Mouse (Mus musculus): Measurements from ENCODE around the gene Hnf4a. TPM values are rescaled to one million over a fixed set of nuclear protein-coding genes. Genes with fewer than 3 reads are reported as not detected.

The Hnf4a gene
- polyA plus RNA-seq, 1 experiment from 2014 or later = not detected

DNA sequence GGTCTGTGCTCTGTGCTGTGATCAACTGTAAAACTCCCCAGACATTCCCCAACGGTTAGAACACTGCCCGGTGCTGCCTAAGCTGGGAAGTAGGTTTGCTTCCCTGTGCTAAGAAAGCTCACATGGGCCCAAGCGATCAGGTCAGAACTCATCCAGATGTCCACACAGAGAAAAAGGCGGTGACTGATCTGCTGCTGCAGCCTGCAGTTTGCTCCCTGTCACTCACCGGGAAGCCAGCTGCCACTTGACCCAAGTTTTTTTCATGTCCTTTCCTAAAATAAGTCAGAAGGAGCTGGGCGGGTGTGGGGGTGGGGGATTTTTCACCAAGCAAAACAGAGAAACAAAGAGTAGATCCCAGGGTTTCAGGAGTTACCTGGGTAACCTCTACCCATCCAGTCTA, 42.0 kb upstream of the Hnf4a start:
- no peak overlapping the region for H3K9ac ChIP-seq

DNA sequence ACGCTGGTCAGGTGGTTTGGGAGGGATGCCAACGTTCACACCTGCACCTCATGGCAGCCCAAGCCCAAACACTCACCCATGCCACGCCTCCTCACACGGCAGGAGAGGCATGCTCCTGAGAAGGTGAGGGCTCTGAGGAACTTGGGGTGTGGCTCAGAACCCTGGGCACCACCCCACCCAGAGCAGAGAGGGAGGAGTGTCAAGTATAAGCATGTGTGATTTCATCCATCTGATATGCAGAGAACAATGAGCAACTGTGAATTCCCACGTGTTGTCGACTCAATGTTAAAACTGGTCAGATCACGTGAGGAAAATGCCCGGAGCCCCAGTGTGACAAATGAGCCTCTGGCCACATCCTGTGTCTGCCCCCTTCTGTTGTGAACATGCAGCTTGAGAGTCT, 39.8 kb upstream of the Hnf4a start:
- 85% methylated on average over 8 of the region's 8 CpGs for WGBS
- peaks cover 48% of the 10 kb centered on the region for H3K36me3 ChIP-seq (replicated peaks; ENCODE audit: control insufficient read depth, insufficient read depth)
- ATAC-seq (ENCODE audit: low FRiP score) (no peak), DNase-seq (ENCODE audit: low spot score) (no peak)
- no peak overlapping the region for H3K9ac ChIP-seq
- no peak overlapping the region for H3K4me2 ChIP-seq (replicated peaks)
- H3K9me3 ChIP-seq (ENCODE audit: control insufficient read depth, low read length) = no peaks in the 10 kb centered on the region
- no peaks in the 10 kb centered on the region for H3K27me3 ChIP-seq (ENCODE audit: control insufficient read depth, insufficient read depth, low read length)
- no peak overlapping the region for H3K27ac ChIP-seq
- peaks cover 6% of the 10 kb centered on the region for H3K4me1 ChIP-seq (replicated peaks; ENCODE audit: control insufficient read depth, insufficient read depth, low read length)
- H3K4me3 ChIP-seq (replicated peaks; ENCODE audit: low read length) = no peak overlapping the region

More for the DNA sequence above, 42.0 kb upstream of the Hnf4a start:
- Histone ChIP-seq H3K27me3 (ENCODE audit: control insufficient read depth, insufficient read depth, low read length) (no peaks in the 10 kb centered on the region), H3K4me3 (replicated peaks; ENCODE audit: low read length) (no peak overlapping the region), H3K4me1 (replicated peaks; ENCODE audit: control insufficient read depth, insufficient read depth, low read length) (no peaks in the 10 kb centered on the region), H3K9me3 (ENCODE audit: control insufficient read depth, low read length) (no peaks in the 10 kb centered on the region), H3K36me3 (replicated peaks; ENCODE audit: control insufficient read depth, insufficient read depth) (peaks cover 41% of the 10 kb centered on the region), H3K27ac (no peak overlapping the region), H3K4me2 (replicated peaks) (no peak overlapping the region)
- WGBS = 73% methylated on average over 6 of the region's 6 CpGs
- DNase-seq (ENCODE audit: low spot score) (no peak), ATAC-seq (ENCODE audit: low FRiP score) (no peak)

DNA sequence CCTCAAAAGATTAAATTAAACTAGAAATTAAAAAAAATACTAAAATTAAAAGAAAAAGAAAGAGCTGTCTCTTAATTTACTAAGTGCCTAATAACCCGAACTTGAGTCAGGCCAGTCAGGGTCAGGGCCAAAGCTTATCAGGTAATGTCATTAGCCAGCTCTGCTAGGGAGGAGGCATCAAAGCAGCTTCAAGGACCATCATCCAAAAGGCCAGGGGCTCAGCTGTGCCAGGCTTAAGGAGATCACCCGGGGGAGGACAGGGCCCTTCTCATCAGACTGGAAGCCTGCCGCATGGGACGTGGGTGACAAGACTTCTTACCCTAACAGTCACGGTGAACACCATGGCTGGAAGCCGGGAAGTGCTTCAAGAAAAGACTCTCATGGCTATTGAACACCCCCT, 39.0 kb upstream of the Hnf4a start:
- H3K4me2 ChIP-seq (replicated peaks) = no peak overlapping the region
- H3K4me3 ChIP-seq (replicated peaks; ENCODE audit: low read length) = no peak overlapping the region
- H3K27me3 ChIP-seq (ENCODE audit: control insufficient read depth, insufficient read depth, low read length) = no peaks in the 10 kb centered on the region
- 93% methylated on average over 6 of the region's 6 CpGs for WGBS
- no peak overlapping the region for H3K9ac ChIP-seq
- no peak for DNase-seq (ENCODE audit: low spot score)
- H3K27ac ChIP-seq = no peak overlapping the region
- H3K36me3 ChIP-seq (replicated peaks; ENCODE audit: control insufficient read depth, insufficient read depth) = peaks cover 48% of the 10 kb centered on the region
- H3K9me3 ChIP-seq (ENCODE audit: control insufficient read depth, low read length) = no peaks in the 10 kb centered on the region
- H3K4me1 ChIP-seq (replicated peaks; ENCODE audit: control insufficient read depth, insufficient read depth, low read length) = peaks cover 7% of the 10 kb centered on the region
- ATAC-seq (ENCODE audit: low FRiP score) = no peak

DNA sequence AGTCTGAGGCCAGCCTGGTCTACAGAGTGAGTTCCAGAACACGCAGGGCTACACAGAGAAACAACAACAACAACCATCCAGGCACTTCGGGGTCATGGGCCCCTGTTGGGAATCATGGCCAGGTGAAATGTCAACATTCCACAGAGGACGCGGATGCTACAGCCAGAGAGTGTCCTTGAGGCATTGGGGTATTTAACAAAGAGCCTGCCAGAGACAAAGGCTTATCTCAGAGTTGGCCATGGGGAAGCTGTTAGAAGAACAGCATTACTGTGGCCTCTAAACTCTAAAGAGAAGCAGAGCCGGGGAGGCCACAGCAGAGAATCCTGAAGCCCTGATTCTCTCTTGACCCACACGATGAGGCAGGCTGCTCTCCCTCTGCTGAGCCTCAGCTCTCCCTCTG, 37.7 kb upstream of the Hnf4a start:
- Histone ChIP-seq H3K4me2 (replicated peaks) (no peak overlapping the region), H3K4me3 (replicated peaks; ENCODE audit: low read length) (no peak overlapping the region), H3K36me3 (replicated peaks; ENCODE audit: control insufficient read depth, insufficient read depth) (peaks cover 48% of the 10 kb centered on the region), H3K27ac (no peak overlapping the region), H3K9me3 (ENCODE audit: control insufficient read depth, low read length) (no peaks in the 10 kb centered on the region), H3K27me3 (ENCODE audit: control insufficient read depth, insufficient read depth, low read length) (no peaks in the 10 kb centered on the region), H3K4me1 (replicated peaks; ENCODE audit: control insufficient read depth, insufficient read depth, low read length) (peaks cover 7% of the 10 kb centered on the region), H3K9ac (no peak overlapping the region)
- no peak for DNase-seq (ENCODE audit: low spot score)
- no peak for ATAC-seq (ENCODE audit: low FRiP score)
- WGBS = 96% methylated on average over 6 of the region's 6 CpGs

DNA sequence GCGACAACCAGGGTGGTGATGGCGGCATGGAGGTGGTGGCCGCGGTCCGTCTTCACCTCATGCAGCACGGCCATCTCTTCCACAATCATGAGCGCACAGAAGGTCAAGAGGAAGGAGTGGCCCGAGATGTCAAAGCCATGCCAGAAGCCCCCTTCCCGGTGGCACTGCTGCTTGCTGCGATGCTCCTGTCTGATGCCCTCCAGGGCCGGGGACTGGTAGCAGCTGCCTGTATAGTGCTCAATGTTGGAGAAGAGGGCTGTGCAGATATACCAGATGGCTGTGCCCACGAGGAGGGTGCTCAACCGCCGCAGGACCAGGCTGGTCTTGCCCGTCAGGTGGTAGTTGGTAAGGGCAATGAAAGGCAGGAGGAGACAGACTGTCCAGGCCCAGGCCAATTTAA, 36.9 kb upstream of the Hnf4a start:
- H3K4me2 ChIP-seq (replicated peaks) = no peak overlapping the region
- DNase-seq (ENCODE audit: low spot score) = no peak
- ATAC-seq (ENCODE audit: low FRiP score) = no peak

DNA sequence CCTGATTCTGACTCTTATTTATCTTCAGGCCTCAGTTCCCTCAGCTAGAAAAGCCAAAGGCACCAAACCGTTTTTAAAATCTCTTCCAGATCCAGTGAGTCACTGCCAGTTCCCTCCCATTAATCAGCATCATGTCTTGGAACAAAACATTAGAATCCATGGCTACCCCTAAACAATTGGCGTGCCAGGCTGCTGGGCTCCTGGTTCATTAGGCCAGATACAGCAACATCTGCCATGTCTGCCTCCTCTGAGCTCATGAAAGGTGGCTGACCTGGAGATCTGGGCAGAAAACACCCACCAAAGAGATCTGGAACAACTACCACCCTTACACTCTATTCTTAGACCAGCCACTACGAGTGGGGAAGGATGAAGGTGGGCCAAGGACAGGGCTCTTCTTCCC, 35.5 kb upstream of the Hnf4a start:
- Histone ChIP-seq H3K4me3 (replicated peaks; ENCODE audit: low read length) (peak overlapping the region; percentile 85; the same call in 1 of the 2 replicates), H3K36me3 (replicated peaks; ENCODE audit: control insufficient read depth, insufficient read depth) (peaks cover 40% of the 10 kb centered on the region), H3K9me3 (ENCODE audit: control insufficient read depth, low read length) (no peaks in the 10 kb centered on the region), H3K4me2 (replicated peaks) (peak overlapping the region; percentile 66), H3K9ac (peak overlapping the region; percentile 86), H3K27me3 (ENCODE audit: control insufficient read depth, insufficient read depth, low read length) (no peaks in the 10 kb centered on the region), H3K4me1 (replicated peaks; ENCODE audit: control insufficient read depth, insufficient read depth, low read length) (peaks cover 7% of the 10 kb centered on the region), H3K27ac (no peak overlapping the region)
- DNase-seq (ENCODE audit: low spot score) (no peak), ATAC-seq (ENCODE audit: low FRiP score) (no peak)
- 46% methylated on average over 3 of the region's 3 CpGs for WGBS

More for the DNA sequence above, 36.9 kb upstream of the Hnf4a start:
- Histone ChIP-seq H3K9me3 (ENCODE audit: control insufficient read depth, low read length) (no peaks in the 10 kb centered on the region), H3K27me3 (ENCODE audit: control insufficient read depth, insufficient read depth, low read length) (no peaks in the 10 kb centered on the region), H3K27ac (no peak overlapping the region), H3K36me3 (replicated peaks; ENCODE audit: control insufficient read depth, insufficient read depth) (peaks cover 48% of the 10 kb centered on the region), H3K4me3 (replicated peaks; ENCODE audit: low read length) (no peak overlapping the region), H3K4me1 (replicated peaks; ENCODE audit: control insufficient read depth, insufficient read depth, low read length) (peaks cover 7% of the 10 kb centered on the region), H3K9ac (no peak overlapping the region)
- WGBS = 94% methylated on average over 15 of the region's 15 CpGs

DNA sequence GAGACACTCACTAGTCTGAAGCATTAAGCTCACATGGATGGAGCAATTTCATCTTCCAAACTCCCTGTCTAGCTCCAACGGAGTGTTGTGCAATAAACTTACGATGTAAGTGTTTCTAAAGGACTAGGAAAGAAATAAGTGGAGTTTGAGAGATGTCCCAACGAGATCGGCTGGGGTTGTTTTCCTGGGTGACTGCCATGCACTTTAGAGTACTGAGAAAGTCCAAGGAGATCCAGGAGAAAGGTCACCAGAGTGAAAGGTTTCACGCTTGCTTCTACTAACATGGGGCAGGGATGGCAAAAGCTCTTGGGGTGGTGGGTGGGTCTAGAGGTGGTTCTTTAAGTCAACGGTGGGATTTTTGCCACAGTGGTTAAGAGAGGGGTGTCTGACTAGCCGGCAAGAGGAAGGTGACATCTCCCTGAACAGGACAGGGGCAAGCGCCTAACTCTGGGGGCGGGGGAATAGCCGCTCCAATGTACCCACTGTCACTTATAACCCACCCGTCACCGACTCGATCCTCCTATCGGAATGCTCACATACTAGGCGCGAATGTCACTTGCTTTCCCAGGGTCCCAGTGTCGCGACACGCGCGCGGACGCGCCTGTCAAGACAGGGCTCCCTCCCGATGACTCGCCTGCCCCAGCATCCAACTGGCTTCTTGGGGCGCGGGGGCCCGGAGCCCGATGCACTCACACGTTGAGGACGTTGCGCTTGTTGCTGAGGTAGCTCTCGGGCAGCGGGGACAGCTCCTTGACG, 34.7 kb upstream of the Hnf4a start:
- Histone ChIP-seq H3K27me3 (ENCODE audit: control insufficient read depth, insufficient read depth, low read length) (no peaks in the 10 kb centered on the region), H3K36me3 (replicated peaks; ENCODE audit: control insufficient read depth, insufficient read depth) (peaks cover 33% of the 10 kb centered on the region), H3K9me3 (ENCODE audit: control insufficient read depth, low read length) (no peaks in the 10 kb centered on the region), H3K4me2 (replicated peaks) (peak overlapping the region; percentile 66), H3K4me1 (replicated peaks; ENCODE audit: control insufficient read depth, insufficient read depth, low read length) (peaks cover 7% of the 10 kb centered on the region), H3K4me3 (replicated peaks; ENCODE audit: low read length) (peak overlapping the region; percentile 85), H3K9ac (peak overlapping the region; percentile 86), H3K27ac (peak overlapping the region; percentile 78)
- ATAC-seq (ENCODE audit: low FRiP score) (no peak; the same call in none of the 2 replicates), DNase-seq (ENCODE audit: low spot score) (no peak)
- 5% methylated on average over 36 of the region's 36 CpGs for WGBS

DNA sequence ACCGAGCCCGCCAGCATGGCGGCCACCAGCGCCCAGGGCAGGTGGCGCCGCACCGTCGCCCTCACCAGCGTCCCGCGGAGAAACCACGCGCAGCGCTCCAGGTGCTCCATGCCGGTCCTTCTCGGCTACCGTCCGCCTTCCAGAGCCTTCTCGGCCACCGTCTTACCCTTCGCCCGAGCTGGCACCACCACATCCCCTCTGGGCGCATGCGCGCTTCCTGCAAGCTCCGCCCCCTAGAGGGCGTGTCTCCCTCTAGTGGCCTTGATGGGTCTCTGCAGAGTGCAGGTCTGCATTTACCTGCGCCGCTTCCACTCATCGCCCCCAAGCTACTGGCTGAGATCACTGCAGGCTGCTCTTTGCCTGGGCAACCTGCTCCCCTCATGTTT, 34.1 kb upstream of the Hnf4a start, which contains the start of gene Fitm2:
TSS of gene Fitm2 (minus strand) at position 164 of the 386 bp plus-strand sequence.
- peak within 1 kb of the TSS; percentile 78 for H3K27ac ChIP-seq
- H3K4me2 ChIP-seq (replicated peaks) = peak within 1 kb of the TSS; percentile 66
- H3K4me3 ChIP-seq (replicated peaks; ENCODE audit: low read length) = peak within 1 kb of the TSS; percentile 85
- peak; percentile 96 for ATAC-seq (ENCODE audit: low FRiP score)
- no peaks in the 10 kb centered on the region for H3K27me3 ChIP-seq (ENCODE audit: control insufficient read depth, insufficient read depth, low read length)
- 0% methylated on average over 30 of the region's 30 CpGs for WGBS
- peak; percentile 98 for DNase-seq (ENCODE audit: low spot score)
- H3K9ac ChIP-seq = peak within 1 kb of the TSS; percentile 86
- H3K9me3 ChIP-seq (ENCODE audit: control insufficient read depth, low read length) = no peaks in the 10 kb centered on the region
- H3K36me3 ChIP-seq (replicated peaks; ENCODE audit: control insufficient read depth, insufficient read depth) = peaks cover 28% of the 10 kb centered on the region
- H3K4me1 ChIP-seq (replicated peaks; ENCODE audit: control insufficient read depth, insufficient read depth, low read length) = peaks cover 7% of the 10 kb centered on the region

DNA sequence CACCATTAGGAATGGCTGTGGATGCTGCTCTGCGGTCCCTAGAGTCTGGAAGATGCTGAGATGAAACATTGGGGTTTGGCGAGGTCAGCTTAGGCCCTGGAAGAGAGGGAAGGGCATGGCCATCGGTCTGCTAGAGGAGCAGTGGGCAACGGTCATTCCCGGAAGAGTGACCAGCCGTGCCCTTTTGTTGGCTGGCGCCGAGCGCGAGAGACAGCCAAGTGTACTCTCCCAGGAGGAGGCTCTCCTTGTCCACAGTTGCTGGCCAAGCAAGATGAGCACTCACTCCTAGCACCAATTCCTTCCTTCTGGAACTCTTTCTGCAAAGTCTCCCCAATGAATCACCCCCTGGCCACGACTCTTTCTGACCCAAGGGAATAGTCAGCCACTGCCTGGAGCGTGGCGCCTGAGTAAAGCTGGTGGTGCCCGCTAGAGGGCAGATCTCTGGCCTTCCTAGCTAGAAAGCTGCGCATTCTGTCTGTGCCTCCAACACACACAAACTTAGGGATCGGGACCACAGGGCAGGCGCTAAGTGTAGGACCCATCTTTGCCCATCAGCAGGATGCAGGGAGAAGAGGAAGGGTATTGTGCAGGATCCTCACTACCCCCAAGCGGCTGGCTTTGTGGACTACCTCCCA, 26.3 kb upstream of the Hnf4a start:
- H3K4me3 ChIP-seq (replicated peaks; ENCODE audit: low read length) = no peak overlapping the region
- H3K4me2 ChIP-seq (replicated peaks) = no peak overlapping the region
- H3K9ac ChIP-seq = no peak overlapping the region
- 52% methylated on average over 18 of the region's 18 CpGs for WGBS
- H3K4me1 ChIP-seq (replicated peaks; ENCODE audit: control insufficient read depth, insufficient read depth, low read length) = 0 out of 2 replicates have a peak, but pooled peaks cover 4% of the 10 kb centered on the region
- H3K36me3 ChIP-seq (replicated peaks; ENCODE audit: control insufficient read depth, insufficient read depth) = no peaks in the 10 kb centered on the region
- no peak for DNase-seq (ENCODE audit: low spot score)
- H3K9me3 ChIP-seq (ENCODE audit: control insufficient read depth, low read length) = no peaks in the 10 kb centered on the region
- no peak for ATAC-seq (ENCODE audit: low FRiP score)
- peaks cover 6% of the 10 kb centered on the region; the same call in 1 of the 2 replicates for H3K27me3 ChIP-seq (ENCODE audit: control insufficient read depth, insufficient read depth, low read length)
- H3K27ac ChIP-seq = no peak overlapping the region

Measured in hindbrain, embryonic 14.5 days (tissue).